Mouse (Mus musculus): Measurements from ENCODE around the gene Fktn.

DNA sequence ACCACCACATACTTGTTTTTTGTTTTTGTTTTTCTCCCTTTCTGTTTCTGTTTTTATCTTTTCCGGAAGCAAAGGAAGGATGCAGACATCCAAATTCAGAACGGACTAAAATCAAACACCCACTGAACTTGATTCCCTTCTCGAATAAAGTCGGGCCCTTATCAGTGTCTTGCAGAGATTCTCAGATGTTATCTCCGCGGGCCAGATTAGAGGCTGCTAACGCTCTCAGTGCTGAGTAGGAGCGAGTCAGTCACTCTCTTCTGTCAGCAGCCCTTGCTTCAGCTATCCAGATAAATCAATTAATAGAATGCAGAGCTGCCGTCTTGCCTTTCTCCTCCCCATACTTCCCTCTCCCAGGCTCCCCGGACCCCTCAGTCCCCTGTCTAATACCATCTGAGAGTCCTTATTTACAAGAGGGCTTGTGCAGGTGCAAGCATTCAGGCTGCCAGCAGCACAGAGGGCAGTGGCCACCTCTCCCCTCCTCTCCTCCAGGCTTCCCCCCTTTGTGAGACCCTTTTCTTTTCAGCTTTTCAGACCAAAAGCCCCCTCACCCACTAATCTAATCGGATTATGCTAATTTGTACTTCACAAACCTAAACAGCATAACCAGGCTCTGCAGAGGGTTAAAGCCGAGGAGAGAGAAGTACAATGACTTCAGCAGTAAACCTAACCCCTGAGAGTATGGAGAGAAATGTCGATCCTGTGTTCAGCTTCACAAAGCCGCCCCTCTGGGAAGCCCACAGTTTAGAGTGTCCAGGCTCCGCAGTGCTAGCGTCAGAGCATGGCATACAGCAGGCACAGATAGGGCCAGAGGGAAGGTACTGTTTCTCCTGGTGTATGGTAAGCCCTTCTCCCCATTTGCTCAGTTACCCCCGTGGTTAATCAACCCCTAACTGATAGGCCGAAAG lies 83.3 kb downstream of the Fktn start:
- TF ChIP-seq CTCF (IDR thresholded peaks at IDR 0.05): no peak
- no peak for TF ChIP-seq POLR2A (IDR thresholded peaks at IDR 0.05; ENCODE audit: insufficient read depth, low read depth, low read length)
- no peak for TF ChIP-seq EP300 (IDR thresholded peaks at IDR 0.05; ENCODE audit: insufficient read depth, low read depth, low read length)
